Mouse (Mus musculus): ENCODE results near the gene Cnot2. TPM values are rescaled to one million over a fixed set of nuclear protein-coding genes. Genes with fewer than 3 reads are reported as not detected.

The Cnot2 gene
- polyA plus RNA-seq, 1 experiment from 2014 or later = 82.3 TPM

Small RNA genes lying within 50 kb of the gene (microRNA-seq; reads per million reads assigned to microRNA genes)
- not detected for gene Gm25190

Other genes starting within 250 kb of the Cnot2 start
- 3.2 and 4.3 TPM in 2 replicates for gene Kcnmb4, start 107.6 kb downstream of the Cnot2 start, polyA plus RNA-seq (2015; fragmentation: Nextera tagmentation; extraction: Ambion mirVana)